Mouse (Mus musculus) thymus, postnatal 25 days (tissue): ENCODE data around the gene Fgfr2.

ENCODE experiments used
- DNase-seq: peaks from one replicate; pipeline ENCODE4 v3.0.0; 2022

The Fgfr2 gene

DNA sequence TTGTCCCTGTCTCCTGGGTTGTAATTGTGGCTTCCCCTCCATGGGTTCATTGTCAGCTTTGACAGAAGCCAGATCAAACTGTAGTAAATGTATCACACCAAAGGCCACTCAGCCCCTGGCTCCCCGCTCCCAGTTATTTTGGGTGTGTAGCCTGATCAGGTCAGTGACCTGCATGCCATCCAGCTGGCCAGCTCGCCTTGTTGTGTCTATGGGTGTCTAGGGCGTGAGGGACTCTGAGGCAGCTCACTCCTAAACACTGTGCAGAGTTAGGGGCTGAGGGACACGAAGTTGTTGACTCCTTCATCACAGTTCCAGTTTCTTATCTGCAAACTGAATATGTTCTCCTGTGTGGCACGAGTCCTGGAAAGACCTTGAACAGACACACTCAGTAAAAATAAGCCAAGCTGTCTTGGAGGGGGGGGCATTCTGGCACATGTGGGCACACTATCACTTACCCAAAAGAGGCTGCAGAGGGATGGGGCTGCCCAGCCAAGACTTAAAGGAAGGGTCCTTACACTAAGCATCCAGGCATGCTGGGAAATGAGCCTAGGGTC, 2342.2 kb downstream of the Fgfr2 start:
- no peak for DNase-seq

GRCm38 (mm10) chr7:130773914-130774630, 2349.1 kb downstream of the Fgfr2 start, which contains the start of gene Btbd16:
Gene Btbd16, plus strand, starts transcription at chr7:130774069.
- DNase-seq, result peak; percentile 48

GRCm38 (mm10) chr7:130773171-130773830, 2349.8 kb downstream of the Fgfr2 start:
- DNase-seq, result peak; percentile 65

DNA sequence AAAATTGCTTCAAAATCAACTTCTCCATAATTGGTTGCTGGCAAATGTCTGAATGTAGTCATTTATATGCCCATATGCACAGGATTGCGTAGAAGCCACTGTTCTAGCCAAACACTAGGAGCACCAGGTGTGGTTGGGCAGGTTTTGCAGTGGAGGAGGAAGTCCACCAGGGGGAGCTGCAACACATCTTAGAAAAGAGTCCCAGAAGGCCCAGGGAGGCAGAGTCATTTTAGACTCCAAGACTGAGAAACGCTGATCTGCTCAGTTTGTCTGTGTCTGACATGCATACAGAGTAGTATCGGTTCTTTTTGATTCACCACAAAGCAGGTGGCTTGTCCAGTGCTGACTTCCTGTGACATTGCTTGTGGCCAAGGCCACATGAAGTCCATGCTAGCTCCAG, 2352.4 kb downstream of the Fgfr2 start:
- peak; percentile 85 for DNase-seq

GRCm38 (mm10) chr7:130768151-130768550, 2355.0 kb downstream of the Fgfr2 start:
- no peak for DNase-seq

DNA sequence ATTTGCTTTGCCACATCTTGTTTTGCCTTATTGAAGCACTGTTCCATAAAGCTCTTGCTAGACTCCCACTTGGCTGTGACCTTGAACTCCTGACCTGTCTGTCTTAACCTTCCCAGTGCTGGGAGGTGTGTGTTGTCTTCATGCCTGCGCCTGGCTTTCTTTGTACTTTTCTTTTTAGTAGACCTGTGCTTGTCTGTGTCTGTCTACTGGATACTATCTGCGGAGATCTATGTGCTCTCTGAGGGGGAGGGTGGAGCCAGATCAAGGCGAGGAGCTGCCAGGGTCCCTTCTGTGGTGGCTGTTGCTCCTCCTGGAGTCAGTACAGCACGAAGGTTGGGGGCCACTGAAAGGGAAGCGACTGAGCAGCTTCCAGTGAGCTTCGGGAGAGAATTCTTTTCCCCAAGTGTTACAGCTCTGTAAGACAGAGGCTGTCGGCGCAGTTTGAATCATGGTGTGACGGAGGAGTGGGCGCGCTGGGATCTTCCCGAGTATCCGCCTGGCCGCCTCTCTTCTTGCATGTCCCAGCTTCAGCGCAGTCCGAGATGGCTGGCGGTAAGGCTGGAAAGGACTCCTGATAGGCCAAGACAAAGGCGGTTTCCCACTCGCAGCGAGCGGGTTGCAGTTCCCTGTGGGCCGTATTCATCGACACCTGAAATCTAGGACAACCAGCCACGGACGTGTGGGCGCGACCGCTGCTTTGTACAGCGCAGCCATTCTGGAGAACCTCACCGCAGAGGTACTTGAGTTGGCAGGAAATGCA, 2356.6 kb downstream of the Fgfr2 start:
- DNase-seq, result no peak

- no peak for DNase-seq
These were observed 2359.0 kb downstream of the Fgfr2 start for GRCm38 (mm10) chr7:130764160-130764559.

GRCm38 (mm10) chr7:130762071-130762897, 2360.9 kb downstream of the Fgfr2 start:
- DNase-seq, result peak; percentile 64

GRCm38 (mm10) chr7:130757326-130757865, 2365.8 kb downstream of the Fgfr2 start:
- no peak for DNase-seq

DNA sequence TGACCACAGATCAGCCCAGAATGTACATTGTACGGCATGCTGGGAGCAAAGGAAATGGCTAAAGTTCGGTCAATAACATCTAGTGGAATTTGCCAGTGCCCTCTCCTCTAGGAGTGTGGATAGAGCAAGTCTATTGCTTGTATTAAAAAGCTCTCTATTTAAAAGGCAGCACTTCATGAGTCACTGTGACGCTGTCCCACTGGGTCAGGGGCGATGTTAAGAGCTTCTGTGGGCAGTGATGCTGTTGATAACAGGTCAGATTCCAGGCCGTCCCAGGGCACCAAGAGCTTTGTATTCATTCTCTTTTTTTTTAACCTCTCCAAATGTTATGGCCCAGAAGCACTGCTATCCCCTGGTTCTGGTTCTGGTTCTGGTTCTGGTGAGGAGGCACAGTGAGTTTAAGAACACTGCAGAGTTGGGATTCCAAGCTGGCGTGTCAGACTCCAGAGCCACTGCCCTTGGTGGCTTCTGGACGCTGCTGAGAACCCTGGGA, 2366.8 kb downstream of the Fgfr2 start:
- no peak for DNase-seq

DNA sequence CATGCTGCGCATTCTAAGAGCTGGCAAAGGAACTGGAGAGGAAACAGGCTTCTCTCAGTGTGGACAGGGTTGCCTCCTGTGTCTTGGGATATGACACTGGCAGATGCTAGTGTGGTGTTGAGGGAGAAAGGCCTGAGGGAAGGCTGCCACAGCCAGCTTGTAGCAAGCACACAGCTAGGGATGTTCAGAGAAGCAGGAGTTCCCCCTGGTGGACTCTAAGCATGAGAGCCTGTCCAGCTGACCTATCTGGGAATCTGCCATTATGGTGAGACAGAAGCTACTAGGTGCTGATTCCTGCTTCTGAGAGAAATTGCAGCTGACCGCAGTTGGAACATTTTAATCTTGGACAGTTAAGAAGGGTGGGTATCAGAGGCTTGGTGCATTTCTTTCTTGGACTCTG, 2368.4 kb downstream of the Fgfr2 start:
- DNase-seq, result no peak

- no peak for DNase-seq
These were observed 2371.5 kb downstream of the Fgfr2 start for GRCm38 (mm10) chr7:130751678-130752077.

GRCm38 (mm10) chr7:130750752-130751490, 2372.2 kb downstream of the Fgfr2 start:
- DNase-seq, result no peak

GRCm38 (mm10) chr7:130749165-130749564, 2374.0 kb downstream of the Fgfr2 start:
- no peak for DNase-seq

- no peak for DNase-seq
These were observed 2379.7 kb downstream of the Fgfr2 start for GRCm38 (mm10) chr7:130743239-130744025.

GRCm38 (mm10) chr7:130741099-130741498, 2382.1 kb downstream of the Fgfr2 start:
- no peak for DNase-seq

DNA sequence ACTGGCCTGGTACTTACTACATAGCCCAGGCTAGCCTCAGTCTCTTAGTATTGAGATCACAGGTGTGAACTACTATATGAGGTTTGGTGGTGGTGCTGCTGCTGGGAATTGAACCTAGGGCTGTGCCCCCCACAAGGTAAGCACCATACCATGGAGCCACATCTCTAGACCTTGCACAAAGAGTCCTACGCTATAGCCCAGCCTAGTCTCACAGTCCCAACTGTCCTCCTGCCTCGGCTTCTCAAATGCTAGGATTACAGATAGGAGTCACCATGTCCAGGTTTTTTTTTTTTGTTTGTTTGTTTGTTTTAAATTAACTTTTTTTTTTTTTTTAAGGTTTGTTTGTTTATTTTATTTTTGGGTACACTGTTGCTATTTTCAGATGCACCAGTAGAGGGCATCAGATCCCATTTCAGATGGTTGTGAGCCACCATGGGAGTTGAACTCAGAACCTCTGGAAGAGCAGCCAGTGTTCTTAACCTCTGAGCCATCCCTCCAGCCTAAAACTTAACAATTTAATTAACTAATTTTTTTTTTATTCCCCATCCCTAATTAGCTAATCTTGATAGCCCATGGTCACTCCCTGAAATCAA, 2388.9 kb downstream of the Fgfr2 start:
- no peak for DNase-seq

GRCm38 (mm10) chr7:130733423-130733822, 2389.7 kb downstream of the Fgfr2 start:
- no peak for DNase-seq

DNA sequence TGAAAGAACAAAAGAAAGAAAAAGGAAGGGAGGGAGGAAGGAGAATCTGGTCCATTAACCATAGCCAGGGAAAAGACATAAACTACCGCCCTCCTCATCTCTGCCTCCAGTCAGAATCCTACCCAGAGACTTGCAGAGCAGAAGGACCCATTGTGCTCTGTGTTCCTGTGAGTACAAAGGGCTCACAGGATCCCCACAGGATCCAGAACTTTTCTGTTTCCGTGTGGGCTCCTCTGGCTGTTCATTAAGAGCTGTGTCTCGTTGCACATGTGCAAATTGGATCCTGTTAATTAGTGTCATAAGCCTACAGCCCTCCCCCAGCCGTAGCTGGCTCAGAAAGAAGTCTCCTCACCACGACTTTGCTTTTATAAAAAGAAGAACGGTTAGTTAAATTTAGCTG, 2390.2 kb downstream of the Fgfr2 start:
- no peak for DNase-seq

DNA sequence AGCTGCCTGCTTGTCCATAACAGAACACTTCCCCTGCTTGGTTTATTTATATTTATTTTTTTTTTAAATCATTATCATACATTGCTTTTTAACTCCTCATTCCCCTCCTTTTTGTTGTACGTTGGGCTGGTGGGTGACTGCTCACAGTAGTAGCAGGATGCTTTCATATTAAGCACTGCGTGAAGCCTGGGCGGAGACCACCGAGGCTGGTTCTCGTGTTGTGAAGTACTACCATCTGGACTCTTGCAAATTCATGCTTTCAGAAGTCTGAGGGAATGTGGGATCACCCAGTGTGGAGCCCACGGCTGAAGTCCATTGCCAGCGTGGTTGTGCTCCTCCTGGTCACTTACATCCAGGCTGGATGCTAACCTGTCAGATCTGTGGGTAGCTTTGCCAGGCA, 2391.4 kb downstream of the Fgfr2 start:
- DNase-seq, result no peak
